Mouse (Mus musculus): Measurements from ENCODE around the gene Fbxo44.

DNA sequence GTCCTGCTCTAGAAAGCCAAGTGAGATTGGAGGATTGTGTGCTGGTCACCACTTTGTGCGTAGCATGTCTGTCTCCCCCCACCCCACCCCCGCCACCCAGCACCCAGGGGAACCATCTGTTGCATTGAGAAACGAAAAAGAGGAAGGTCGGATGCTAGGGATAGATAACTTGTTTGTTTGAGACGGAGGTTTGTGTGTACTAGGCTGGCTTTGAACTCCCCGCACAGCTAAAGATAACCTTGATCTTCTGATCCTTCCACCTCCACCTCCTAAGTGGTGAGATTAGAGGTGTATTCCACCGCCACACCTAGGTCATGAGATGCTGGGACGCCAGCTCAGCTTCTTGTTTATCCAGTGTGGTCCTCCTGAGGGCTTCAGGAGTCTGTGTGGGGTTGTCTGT is 25.3 kb downstream of the Fbxo44 start:
- TF ChIP-seq POLR2A (IDR thresholded peaks at IDR 0.05; ENCODE audit: insufficient read length, low read depth) = no peak
- TF ChIP-seq MYOD1 (IDR thresholded peaks at IDR 0.05; ENCODE audit: control insufficient read depth in 1 of 3, insufficient read length in 2 of 3, low read depth in 2 of 3) = no peak
- no peak for TF ChIP-seq MAX (IDR thresholded peaks at IDR 0.05; ENCODE audit: low read depth)
- TF ChIP-seq MYOG (IDR thresholded peaks at IDR 0.05; ENCODE audit: control insufficient read depth in 1 of 3, insufficient read depth in 1 of 3, insufficient read length in 2 of 3, low read depth in 2 of 3) = no peak
- no peak for TF ChIP-seq CEBPB (IDR thresholded peaks at IDR 0.05; ENCODE audit: insufficient read depth, poor library complexity, severe bottlenecking)

Data from myocyte (in vitro differentiated cells).